Mouse (Mus musculus) right cerebral cortex, postnatal 25 days (tissue): ENCODE data around the gene Znfx1.

ENCODE experiments used
- DNase-seq: peaks from one replicate; pipeline ENCODE4 v3.0.0; 2022

The Znfx1 gene

DNA sequence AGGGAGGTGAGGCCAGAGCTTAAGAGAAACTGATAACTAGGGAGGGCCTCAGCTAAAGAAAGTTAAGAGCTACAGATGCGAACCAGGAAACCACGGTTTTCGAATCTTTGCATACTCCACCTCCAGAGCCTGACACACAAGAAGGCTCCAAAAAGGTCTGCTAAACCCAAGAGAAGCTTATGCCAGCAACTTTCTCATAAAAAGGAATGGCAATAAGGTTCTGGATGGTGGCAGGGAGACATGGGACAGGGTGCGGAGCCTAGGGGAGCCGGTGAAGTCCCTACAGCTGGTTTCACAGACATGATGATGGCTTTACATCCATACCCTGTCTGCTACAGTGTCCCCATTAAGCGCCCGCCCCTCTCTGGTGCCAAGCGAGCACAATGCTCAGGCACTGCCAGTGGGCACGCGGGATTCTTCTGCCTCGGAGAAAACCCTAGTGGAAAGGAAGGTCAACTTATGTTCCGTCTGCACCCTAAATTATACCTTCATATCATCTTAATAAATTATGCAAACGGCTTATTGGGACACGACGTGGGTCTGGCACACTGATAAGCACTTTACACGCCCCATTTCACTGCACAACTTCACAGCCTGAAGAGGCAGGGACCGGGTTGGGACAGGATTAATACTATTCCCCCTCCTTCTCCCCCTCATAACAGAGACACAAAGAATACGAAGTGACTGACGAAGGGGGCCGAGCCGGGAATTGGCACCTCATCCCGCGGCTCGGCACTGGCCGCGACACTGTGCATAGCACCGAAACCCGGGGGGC, 67.6 kb downstream of the Znfx1 start:
- no peak for DNase-seq

DNA sequence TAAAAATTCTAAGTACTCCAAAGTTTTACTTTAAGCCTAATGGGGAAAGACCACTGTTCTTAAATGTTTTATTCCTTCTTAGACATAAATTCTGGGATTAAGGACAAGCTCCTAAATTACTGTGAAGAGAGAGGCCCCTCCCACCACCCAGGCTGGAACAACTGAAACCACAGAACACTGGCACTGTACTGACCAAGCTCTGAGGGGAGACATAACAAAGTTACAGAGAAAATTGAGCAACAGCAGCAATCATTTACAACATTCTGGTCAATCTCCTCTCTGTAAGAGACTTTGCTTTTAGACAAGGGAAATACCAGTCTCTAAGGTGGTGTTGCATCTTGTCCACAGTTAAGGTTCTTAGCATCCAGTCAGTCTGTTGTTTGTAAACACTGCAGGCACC, 70.9 kb downstream of the Znfx1 start:
- no peak for DNase-seq

DNA sequence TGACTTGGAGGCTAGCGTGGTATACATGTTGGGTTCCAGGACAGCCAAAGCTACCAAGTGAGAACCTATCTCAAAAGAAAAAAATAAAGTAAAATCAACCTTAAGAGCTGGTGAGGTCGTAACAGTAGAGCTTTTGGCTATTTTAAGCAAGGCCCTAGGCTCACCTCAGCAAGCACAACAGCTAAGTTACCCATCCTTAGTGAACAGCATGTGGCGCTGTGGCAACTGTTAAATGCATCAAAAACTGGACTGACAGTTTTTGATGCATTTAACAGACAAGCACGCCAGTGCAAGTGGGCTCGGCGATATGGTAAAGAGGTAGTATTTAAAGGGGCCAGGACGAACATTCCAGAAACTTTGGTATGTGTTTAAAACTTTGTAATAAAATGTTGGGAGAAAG, 72.0 kb downstream of the Znfx1 start:
- no peak for DNase-seq
